Mouse (Mus musculus): Measurements from ENCODE around the gene Zbtb5. TPM values are rescaled to one million over a fixed set of nuclear protein-coding genes. Genes with fewer than 3 reads are reported as not detected.
A peak's percentile ranks its signal among the peaks of the same experiment; 100 is the strongest.

Gene Zbtb5
- polyA plus RNA-seq, 1 experiment from 2014 or later, result 23.0 TPM

DNA sequence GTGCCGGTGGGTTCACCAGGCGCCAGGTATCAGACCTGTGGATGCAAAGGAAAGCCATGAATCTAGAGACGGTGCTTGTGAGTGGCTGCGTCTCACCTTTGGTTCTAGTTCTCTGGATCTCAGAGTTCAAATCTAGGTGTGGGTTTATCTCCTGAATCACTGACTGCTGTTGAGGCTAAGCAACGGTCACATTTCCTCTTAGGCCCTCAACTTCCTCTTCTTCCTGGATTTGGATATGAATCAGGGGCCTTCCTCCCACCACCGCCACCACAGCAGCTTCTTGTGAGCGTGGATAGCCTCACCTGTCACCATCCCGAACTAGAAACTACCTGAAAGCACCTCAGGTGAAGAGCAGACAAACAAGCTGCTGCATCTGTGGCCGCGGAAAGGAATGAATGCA lies 23.8 kb upstream of the Zbtb5 start:
- H3K4me3 ChIP-seq (replicated peaks), result no peak overlapping the region
- H3K27ac ChIP-seq, result no peak overlapping the region; the same call in 1 of the 2 replicates
- no peak overlapping the region for H3K9ac ChIP-seq
- ATAC-seq (replicated peaks; ENCODE audit: low FRiP score), result no peak
- WGBS, result 91% methylated on average over 10 of the region's 10 CpGs
- no peaks in the 10 kb centered on the region for H3K27me3 ChIP-seq
- no peaks in the 10 kb centered on the region for H3K9me3 ChIP-seq (replicated peaks)
- peaks cover 67% of the 10 kb centered on the region for H3K36me3 ChIP-seq
- H3K4me1 ChIP-seq, result peaks cover 8% of the 10 kb centered on the region; the same call in 1 of the 2 replicates
- H3K4me2 ChIP-seq, result no peak overlapping the region

DNA sequence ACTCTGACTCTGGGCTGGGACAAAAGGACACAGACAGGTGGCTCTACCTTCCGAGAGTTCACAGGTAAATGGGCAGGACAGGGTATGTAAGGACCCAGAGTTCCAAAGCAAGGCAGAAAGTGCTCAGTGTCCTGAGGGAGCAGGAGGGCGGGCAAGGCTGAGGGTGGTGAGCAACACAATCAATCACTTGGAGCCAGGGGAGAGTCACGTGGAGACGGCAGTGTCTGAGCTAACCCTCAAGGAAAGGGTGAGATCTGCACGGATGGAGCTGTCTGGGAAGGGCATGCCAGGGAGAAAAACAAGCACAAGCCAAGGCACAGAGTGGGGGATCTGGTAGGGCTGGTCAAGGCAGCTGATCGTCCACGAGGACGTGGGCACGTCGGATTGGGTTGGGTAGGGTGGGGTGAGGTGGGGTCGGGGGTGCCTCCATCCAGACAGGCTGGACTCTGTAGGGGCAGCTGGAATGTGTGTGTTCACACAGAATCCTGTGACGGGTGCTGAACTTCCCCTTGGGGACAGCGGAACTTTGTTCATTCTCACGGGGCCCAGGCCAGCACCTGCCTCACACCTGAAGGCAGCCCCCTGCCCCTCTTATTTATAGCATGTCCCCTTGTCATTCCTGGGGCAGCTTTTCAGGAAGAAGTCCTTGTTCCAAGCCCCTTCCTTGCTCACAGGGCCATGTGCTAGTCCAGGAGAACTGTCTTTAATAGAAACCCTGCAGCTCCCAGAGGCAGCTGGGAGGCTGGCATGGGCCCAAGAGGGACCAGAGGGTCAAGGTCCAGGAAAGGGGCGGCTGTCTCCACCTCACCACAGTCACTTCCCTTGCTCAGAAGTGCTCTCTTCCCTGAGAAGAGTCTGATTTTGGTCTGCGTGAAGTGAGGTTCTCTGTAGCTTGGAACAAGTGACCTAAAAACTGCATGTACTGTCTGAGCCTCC lies 22.7 kb upstream of the Zbtb5 start:
- H3K4me1 ChIP-seq, result peaks cover 8% of the 10 kb centered on the region; the same call in 1 of the 2 replicates
- no peak overlapping the region for H3K4me2 ChIP-seq
- 0 out of 2 replicates have a peak, but pooled peaks have one; percentile 43 for ATAC-seq (replicated peaks; ENCODE audit: low FRiP score)
- no peaks in the 10 kb centered on the region for H3K27me3 ChIP-seq
- H3K9ac ChIP-seq, result no peak overlapping the region
- H3K36me3 ChIP-seq, result peaks cover 67% of the 10 kb centered on the region
- peak overlapping the region; percentile 23; the same call in 1 of the 2 replicates for H3K27ac ChIP-seq
- no peak overlapping the region for H3K4me3 ChIP-seq (replicated peaks)
- H3K9me3 ChIP-seq (replicated peaks), result no peaks in the 10 kb centered on the region
- 64% methylated on average over 16 of the region's 16 CpGs for WGBS

DNA sequence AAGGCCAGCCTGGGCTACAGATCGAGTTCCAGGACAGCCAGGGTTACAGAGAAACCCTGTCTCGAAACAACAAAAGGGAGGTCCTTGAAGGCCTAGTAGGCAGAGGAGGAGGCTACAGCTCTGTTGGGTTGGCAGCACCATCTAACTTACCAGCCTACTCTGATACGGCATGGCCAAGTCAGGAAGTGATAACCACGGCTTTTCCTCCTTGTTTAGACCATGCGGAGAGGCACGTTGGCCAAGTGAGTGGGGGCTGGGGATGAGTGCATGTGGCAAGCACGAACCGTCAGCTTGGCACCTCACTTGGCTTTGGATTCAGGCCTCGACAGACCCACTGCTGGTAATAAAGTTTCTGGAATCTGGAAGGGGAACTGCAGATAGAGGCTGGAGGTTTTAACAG lies 20.4 kb upstream of the Zbtb5 start:
- H3K4me3 ChIP-seq (replicated peaks), result no peak overlapping the region
- H3K27me3 ChIP-seq, result no peaks in the 10 kb centered on the region
- no peak for ATAC-seq (replicated peaks; ENCODE audit: low FRiP score)
- H3K4me1 ChIP-seq, result peaks cover 8% of the 10 kb centered on the region; the same call in 1 of the 2 replicates
- no peak overlapping the region for H3K9ac ChIP-seq
- H3K9me3 ChIP-seq (replicated peaks), result no peaks in the 10 kb centered on the region
- H3K36me3 ChIP-seq, result peaks cover 87% of the 10 kb centered on the region
- 91% methylated on average over 9 of the region's 9 CpGs for WGBS
- H3K4me2 ChIP-seq, result no peak overlapping the region
- no peak overlapping the region for H3K27ac ChIP-seq

DNA sequence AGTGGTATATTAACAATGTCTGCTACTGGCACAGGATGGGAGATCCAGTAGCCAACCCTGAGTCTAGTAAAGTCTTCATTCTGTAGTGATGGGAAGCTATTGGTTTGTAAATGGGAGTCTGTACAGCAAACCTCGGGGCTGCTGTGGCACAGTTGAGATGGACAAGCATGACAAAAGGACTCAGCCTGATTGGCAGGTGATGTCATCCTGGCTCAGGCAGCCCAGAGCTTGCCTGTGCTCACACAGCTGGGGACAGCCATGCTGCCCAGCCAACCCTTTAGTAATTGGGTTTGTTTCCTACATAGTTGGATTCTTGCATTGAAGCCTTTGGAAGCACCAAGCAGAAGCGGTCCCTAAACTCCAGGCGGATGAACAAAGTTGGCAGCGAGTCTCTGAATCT lies 14.2 kb upstream of the Zbtb5 start:
- no peak overlapping the region for H3K4me2 ChIP-seq
- H3K27me3 ChIP-seq, result no peaks in the 10 kb centered on the region
- H3K9ac ChIP-seq, result no peak overlapping the region
- WGBS, result 96% methylated on average over 4 of the region's 4 CpGs
- H3K27ac ChIP-seq, result no peak overlapping the region
- peaks cover 88% of the 10 kb centered on the region for H3K36me3 ChIP-seq
- no peaks in the 10 kb centered on the region for H3K4me1 ChIP-seq
- H3K9me3 ChIP-seq (replicated peaks), result no peaks in the 10 kb centered on the region
- ATAC-seq (replicated peaks; ENCODE audit: low FRiP score), result no peak
- H3K4me3 ChIP-seq (replicated peaks), result no peak overlapping the region

DNA sequence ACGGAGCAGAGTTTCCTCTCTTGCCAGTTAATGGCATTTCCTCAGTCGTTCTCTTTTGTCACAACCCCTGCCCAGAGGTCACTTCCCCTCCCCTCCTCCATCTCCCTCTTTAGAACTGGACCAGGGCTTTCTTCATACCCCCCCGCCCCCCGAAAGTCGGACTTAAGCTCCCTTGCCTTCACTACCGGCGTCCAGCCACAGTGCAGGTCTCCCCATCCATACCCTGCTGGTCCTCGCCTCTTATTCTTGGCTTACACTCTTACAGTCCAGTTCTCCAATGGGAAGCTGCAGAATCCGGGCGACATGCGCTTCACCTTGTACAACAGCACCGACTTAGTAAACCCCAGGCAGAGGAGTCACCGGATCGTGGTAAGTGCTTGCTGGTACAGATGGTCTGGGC lies 6.8 kb upstream of the Zbtb5 start:
- H3K4me2 ChIP-seq, result peak overlapping the region; percentile 94
- ATAC-seq (replicated peaks; ENCODE audit: low FRiP score), result peak; percentile 33
- peaks cover 20% of the 10 kb centered on the region for H3K4me1 ChIP-seq
- peaks cover 23% of the 10 kb centered on the region for H3K36me3 ChIP-seq
- H3K27me3 ChIP-seq, result no peaks in the 10 kb centered on the region
- H3K9me3 ChIP-seq (replicated peaks), result no peaks in the 10 kb centered on the region
- peak overlapping the region; percentile 68 for H3K4me3 ChIP-seq (replicated peaks)
- 1% methylated on average over 14 of the region's 14 CpGs for WGBS
- peak overlapping the region; percentile 35; the same call in 1 of the 2 replicates for H3K27ac ChIP-seq
- H3K9ac ChIP-seq, result peak overlapping the region; percentile 58

DNA sequence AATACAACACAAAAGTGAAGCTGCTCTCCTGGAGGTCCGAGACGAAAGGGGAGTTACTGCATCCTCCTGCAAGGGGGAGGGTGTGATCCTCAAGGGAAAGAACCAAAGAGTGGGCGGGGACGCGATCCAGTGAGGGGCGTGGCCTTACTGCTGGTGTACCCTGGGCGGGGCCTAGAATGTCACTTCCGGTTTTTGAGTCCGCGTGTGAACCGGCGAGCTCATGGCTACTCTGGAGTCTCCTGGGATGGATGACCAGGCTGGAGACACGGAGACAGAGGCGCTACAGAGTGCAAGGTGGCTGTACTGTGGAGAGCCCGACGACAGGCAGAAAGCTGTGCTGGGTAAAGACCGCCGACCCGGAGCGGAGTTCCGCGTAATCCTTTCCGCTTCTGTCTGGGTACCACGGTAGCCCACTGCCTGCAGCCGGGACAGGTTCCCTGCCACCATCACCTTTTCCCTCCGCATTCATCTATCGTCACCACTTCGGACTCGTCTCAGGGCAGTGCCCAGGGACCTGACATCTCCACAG lies 6.3 kb upstream of the Zbtb5 start, which contains the start of gene Polr1e:
Gene Polr1e (plus strand): TSS at position 132 of the 529 bp plus-strand sequence.
- Histone ChIP-seq H3K4me1 (peaks cover 24% of the 10 kb centered on the region), H3K9ac (peak within 1 kb of the TSS; percentile 58), H3K27ac (peak within 1 kb of the TSS; percentile 37)

DNA sequence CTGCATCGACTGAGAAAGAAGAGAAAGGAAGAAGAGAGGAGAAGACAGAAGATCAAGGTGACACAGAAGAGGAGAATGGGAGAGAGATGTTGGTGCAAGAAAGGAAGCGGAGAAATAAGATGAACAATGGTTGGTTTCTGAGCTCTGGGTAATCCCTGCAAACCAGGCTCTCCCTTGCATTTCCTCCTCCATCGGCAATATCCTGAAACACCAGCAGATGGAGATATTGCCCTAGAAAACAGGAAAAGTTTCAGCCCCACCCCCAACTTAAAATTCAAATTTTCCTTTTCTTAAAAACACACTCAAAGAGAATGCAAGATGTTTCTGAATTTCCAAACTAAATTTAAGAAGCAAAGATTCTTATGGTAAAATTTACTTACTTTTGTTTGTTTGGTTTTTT lies 3.4 kb upstream of the Zbtb5 start:
- H3K36me3 ChIP-seq, result no peaks in the 10 kb centered on the region
- no peak overlapping the region for H3K4me2 ChIP-seq
- H3K9ac ChIP-seq, result no peak overlapping the region
- no peaks in the 10 kb centered on the region for H3K27me3 ChIP-seq
- H3K4me1 ChIP-seq, result peaks cover 33% of the 10 kb centered on the region
- no peak overlapping the region for H3K27ac ChIP-seq
- no peak overlapping the region for H3K4me3 ChIP-seq (replicated peaks)
- H3K9me3 ChIP-seq (replicated peaks), result no peaks in the 10 kb centered on the region
- ATAC-seq (replicated peaks; ENCODE audit: low FRiP score), result no peak
- WGBS, result 11% methylated on average over 3 of the region's 3 CpGs

More for the DNA sequence above, 6.3 kb upstream of the Zbtb5 start, which contains the start of gene Polr1e:
- H3K9me3 ChIP-seq (replicated peaks), result no peaks in the 10 kb centered on the region
- peak; percentile 92 for ATAC-seq (replicated peaks; ENCODE audit: low FRiP score)
- peak within 1 kb of the TSS; percentile 94 for H3K4me2 ChIP-seq
- WGBS, result 0% methylated on average over 29 of the region's 29 CpGs
- peak within 1 kb of the TSS; percentile 68 for H3K4me3 ChIP-seq (replicated peaks)
- H3K27me3 ChIP-seq, result no peaks in the 10 kb centered on the region
- peaks cover 18% of the 10 kb centered on the region for H3K36me3 ChIP-seq

DNA sequence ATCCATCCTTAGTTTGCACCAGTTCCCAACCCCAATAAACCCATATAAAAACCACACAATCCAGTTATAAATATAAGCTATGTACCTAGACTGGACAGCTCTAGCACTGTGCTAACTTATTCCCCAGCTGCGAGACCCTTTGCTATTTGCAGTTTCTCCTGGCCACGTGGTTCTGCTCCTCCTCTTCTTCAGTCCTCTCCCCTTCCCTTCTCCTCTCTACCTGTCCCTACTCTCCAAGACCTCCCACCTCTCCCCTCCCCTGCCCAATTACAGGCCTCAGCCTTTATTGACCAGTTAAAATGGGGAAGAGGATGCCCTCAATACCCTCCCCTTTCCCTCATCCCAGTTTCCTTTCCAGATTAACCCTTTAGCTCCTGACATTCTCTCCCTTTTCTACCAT lies 1.3 kb upstream of the Zbtb5 start:
- ATAC-seq (replicated peaks; ENCODE audit: low FRiP score), result no peak
- Histone ChIP-seq H3K27ac (peak overlapping the region; percentile 84; the same call in 1 of the 2 replicates), H3K4me2 (peak overlapping the region; percentile 66), H3K27me3 (no peaks in the 10 kb centered on the region), H3K9me3 (replicated peaks) (no peaks in the 10 kb centered on the region), H3K9ac (peak overlapping the region; percentile 58), H3K4me1 (peaks cover 28% of the 10 kb centered on the region), H3K4me3 (replicated peaks) (peak overlapping the region; percentile 67), H3K36me3 (no peaks in the 10 kb centered on the region)
- WGBS, result 4% methylated on average over 2 of the region's 2 CpGs

DNA sequence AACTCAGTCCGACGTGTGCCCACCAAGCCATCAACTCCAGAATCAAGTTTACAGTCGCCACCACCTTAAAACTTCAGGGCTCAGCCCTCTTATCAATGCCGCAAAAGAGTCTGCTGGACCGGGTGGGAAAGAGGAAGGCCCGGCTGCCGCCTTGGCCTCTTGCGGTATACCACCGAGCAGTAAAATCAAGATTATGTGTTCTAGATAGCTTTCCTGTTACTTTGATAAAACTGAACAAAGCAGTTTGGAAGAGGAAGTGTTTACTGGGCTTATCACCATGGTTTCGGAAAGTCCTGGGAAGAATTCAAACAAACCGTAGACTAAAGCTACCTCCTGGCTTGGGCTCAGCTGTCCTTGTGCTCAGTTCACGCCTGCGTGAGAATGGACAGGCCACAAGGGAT lies 819 bp upstream of the Zbtb5 start:
- H3K4me3 ChIP-seq (replicated peaks), result peak overlapping the region; percentile 67
- peaks cover 26% of the 10 kb centered on the region for H3K4me1 ChIP-seq
- peak overlapping the region; percentile 84 for H3K27ac ChIP-seq
- peak overlapping the region; percentile 58 for H3K9ac ChIP-seq
- H3K4me2 ChIP-seq, result peak overlapping the region; percentile 66
- no peaks in the 10 kb centered on the region for H3K9me3 ChIP-seq (replicated peaks)
- 3% methylated on average over 13 of the region's 13 CpGs for WGBS
- no peaks in the 10 kb centered on the region for H3K36me3 ChIP-seq
- ATAC-seq (replicated peaks; ENCODE audit: low FRiP score), result no peak
- no peaks in the 10 kb centered on the region for H3K27me3 ChIP-seq

DNA sequence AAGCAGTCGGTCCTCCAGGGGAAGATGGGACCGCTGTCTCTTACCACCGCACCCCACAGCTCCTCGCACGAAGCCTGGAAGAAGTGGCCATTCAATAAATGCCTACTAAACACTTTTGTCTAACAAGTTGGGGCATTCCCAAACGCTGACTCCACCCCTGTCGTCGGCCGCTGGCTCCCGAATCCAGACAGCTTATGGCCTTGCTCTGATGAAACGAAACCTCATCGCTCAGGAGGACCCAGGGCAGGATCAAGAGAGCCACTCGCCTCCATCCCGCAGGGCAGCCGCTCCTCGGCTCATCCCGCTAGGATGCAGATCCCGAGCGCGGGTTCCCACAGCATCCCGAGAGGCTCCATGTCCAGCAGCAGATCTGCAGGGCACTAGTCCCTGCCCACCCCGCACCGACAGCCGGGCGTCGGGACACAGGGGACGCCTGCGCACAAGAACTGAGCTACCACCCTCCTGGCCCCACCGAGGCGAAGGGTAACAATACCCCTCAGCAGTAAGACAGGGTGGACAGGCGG lies 569 bp downstream of the Zbtb5 start:
- Histone ChIP-seq H3K9ac (peak overlapping the region; percentile 70), H3K9me3 (replicated peaks) (no peaks in the 10 kb centered on the region), H3K4me1 (peaks cover 23% of the 10 kb centered on the region), H3K36me3 (no peaks in the 10 kb centered on the region), H3K4me3 (replicated peaks) (peak overlapping the region; percentile 67), H3K4me2 (peak overlapping the region; percentile 76), H3K27me3 (no peaks in the 10 kb centered on the region), H3K27ac (peak overlapping the region; percentile 97)
- WGBS, result 0% methylated on average over 31 of the region's 31 CpGs
- ATAC-seq (replicated peaks; ENCODE audit: low FRiP score), result peak; percentile 80

DNA sequence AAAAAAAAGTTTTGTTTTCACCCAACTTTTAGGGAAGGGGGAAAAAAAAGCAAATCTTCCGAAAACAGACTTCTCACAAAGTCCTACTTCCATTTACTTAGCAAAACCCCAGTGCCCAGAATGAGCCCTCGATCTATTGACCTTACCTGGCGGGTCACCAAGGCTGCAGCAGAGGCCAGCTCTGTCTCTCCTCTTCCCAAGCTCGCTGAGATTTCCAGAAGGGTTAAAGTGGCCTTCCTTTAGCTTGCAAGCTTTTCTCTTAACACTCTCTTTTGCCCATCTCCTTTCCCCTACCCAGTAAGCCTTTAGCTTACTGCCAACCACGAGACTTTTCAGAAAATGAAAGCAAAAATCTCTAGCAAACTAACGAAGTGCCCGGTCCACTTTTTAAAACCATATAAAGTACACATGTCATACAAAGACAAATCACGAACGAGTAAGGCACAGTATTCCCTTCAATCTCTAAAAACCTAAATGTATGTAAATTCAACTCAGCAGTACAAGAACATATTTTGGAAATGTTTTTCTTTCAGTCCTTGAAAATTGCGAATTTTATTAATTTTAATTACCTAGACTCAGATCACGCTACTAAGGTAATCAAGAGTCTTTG lies 1.3 kb downstream of the Zbtb5 start:
- Histone ChIP-seq H3K9ac (peak overlapping the region; percentile 70), H3K36me3 (no peaks in the 10 kb centered on the region), H3K4me2 (peak overlapping the region; percentile 76), H3K4me1 (peaks cover 23% of the 10 kb centered on the region), H3K27ac (peak overlapping the region; percentile 97), H3K4me3 (replicated peaks) (peak overlapping the region; percentile 67), H3K9me3 (replicated peaks) (no peaks in the 10 kb centered on the region), H3K27me3 (no peaks in the 10 kb centered on the region)
- ATAC-seq (replicated peaks; ENCODE audit: low FRiP score), result no peak
- 8% methylated on average over 11 of the region's 11 CpGs for WGBS
